In the genomic region with DNA sequence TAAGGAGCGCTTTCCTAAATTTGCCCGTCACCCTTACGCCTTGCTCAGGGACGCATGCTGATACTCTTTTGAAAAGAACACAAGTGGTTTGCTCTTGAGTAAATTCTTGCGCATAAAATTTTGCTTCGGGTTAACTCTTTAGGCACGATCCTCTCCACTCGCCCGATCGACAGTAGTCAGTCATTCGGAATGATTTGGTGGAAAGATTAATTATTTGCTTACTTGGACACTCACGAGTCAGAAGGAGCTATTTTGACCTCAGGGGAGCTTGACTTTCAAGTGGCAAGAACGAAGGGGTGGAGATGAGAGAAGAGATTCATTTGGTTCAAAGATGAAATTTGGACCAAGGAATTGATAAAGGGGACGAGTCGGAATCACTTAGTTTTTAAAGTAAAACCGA, we compare ENCODE assay signal across 9 mouse cellular contexts. TPM values are rescaled to one million over a fixed set of nuclear protein-coding genes. Genes with fewer than 3 reads are reported as not detected.
DNase-seq lines count a peak whose midpoint lies in the region; TF ChIP-seq lines count a peak whose summit lies in the region.
"Had no signal": no experiment of that assay in that cellular context is flagged by ENCODE, and none has a peak within 500 bp of the region (broad histone marks: within the 10 kb centered on the region; RNA-seq: fewer than 3 reads in every experiment).

No protein-coding gene starts in this region.

- TF ChIP-seq CTCF in embryonic fibroblast, embryonic 13.5 days (IDR thresholded peaks at IDR 0.05; ENCODE audit: borderline replicate concordance, insufficient read depth, low read length) = no peak
- TF ChIP-seq CTCF in olfactory bulb, adult 2 months (IDR thresholded peaks at IDR 0.05; ENCODE audit: insufficient read depth, low read depth, low read length) = no peak

- H3K4me3 ChIP-seq in embryonic fibroblast, embryonic 13.5 days (ENCODE audit: insufficient read depth, low read length) = peak overlapping the region; percentile 89
- H3K4me3 ChIP-seq in limb, embryonic 10.5 days = peak overlapping the region; percentile 86
- peak overlapping the region; percentile 37 for H3K4me3 ChIP-seq in olfactory bulb, adult 2 months (ENCODE audit: insufficient read depth, low read depth, low read length)

- DNase-seq in cerebellum, adult 9-11 months = peak; percentile 24
- no peak for DNase-seq in cerebellum, adult 11 months
- DNase-seq in 3T3-L1 (ENCODE audit: low read depth, low spot score) = peak; percentile 34
- DNase-seq in limb, embryonic 10.5 days (ENCODE audit: low spot score) = no peak
- DNase-seq in left cerebral cortex, adult 8-10 months (ENCODE audit: low spot score in 2 of 2) = no peak
- no peak for DNase-seq in gastrocnemius, postnatal 25 days

- no peak overlapping the region for H3K27ac ChIP-seq in embryonic fibroblast, embryonic 13.5 days (ENCODE audit: insufficient read depth, low read length)
- H3K27ac ChIP-seq in limb, embryonic 10.5 days = peak overlapping the region; percentile 96
- no peak overlapping the region for H3K27ac ChIP-seq in olfactory bulb, adult 2 months (ENCODE audit: insufficient read depth, low read depth, low read length)

- H3K4me1 ChIP-seq in embryonic fibroblast, embryonic 13.5 days (ENCODE audit: control insufficient read depth, insufficient read depth, low read length) = no peaks in the 10 kb centered on the region
- peaks cover 17% of the 10 kb centered on the region for H3K4me1 ChIP-seq in limb, embryonic 10.5 days
- H3K4me1 ChIP-seq in olfactory bulb, adult 2 months (ENCODE audit: control insufficient read depth, insufficient read depth, low read length) = peaks cover 3% of the 10 kb centered on the region; the same call in 1 of the 2 replicates

- peaks cover 62% of the 10 kb centered on the region for H3K36me3 ChIP-seq in limb, embryonic 10.5 days

- no peak for TF ChIP-seq POLR2A in embryonic fibroblast, embryonic 13.5 days (IDR thresholded peaks at IDR 0.05; ENCODE audit: low read depth, low read length)
- no peak for TF ChIP-seq POLR2A in olfactory bulb, adult 2 months (IDR thresholded peaks at IDR 0.05; ENCODE audit: insufficient read depth, low read depth, low read length)

- H3K9me3 ChIP-seq in limb, embryonic 10.5 days (replicated peaks) = no peaks in the 10 kb centered on the region

- 4% methylated on average over 16 of the region's 16 CpGs for WGBS in limb, embryonic 10.5 days
- WGBS in olfactory bulb, adult 2 months = 4% methylated on average over 16 of the region's 16 CpGs

- no peaks in the 10 kb centered on the region for H3K27me3 ChIP-seq in limb, embryonic 10.5 days (ENCODE audit: low read depth, poor library complexity, severe bottlenecking)

RNA-seq across cellular contexts. Expression of a gene that starts 0.4 kb away (rescaled TPM):
- 34.5 and 35.3 TPM in 2 replicates for polyA plus RNA-seq in embryonic fibroblast, embryonic 13.5 days (2011; ENCODE audit: insufficient read length, low read depth, missing spikeins)
- polyA plus RNA-seq in limb, embryonic 10.5 days (2016; fragmentation: Nextera tagmentation; extraction: Ambion mirVana) = 82.0 and 85.6 TPM in 2 replicates
- polyA plus RNA-seq in olfactory bulb, adult 2 months (2012; ENCODE audit: insufficient read depth, insufficient read length, low replicate concordance, missing spikeins) = not detected in 2 replicates
- total RNA-seq in left cerebral cortex, adult 8-10 months (2022) = 10 to 100 TPM; 18.8 to 22.9 (median 19.0) TPM
- total RNA-seq in gastrocnemius, postnatal 25 days (2021) = 1 to 10 TPM; 4.2 to 5.1 TPM

RNA-seq across cellular contexts. Expression of a gene that starts 0.5 kb away (rescaled TPM):
- polyA plus RNA-seq in embryonic fibroblast, embryonic 13.5 days (2011; ENCODE audit: insufficient read length, low read depth, missing spikeins) = 175 and 177 TPM in 2 replicates
- 329 and 335 TPM in 2 replicates for polyA plus RNA-seq in limb, embryonic 10.5 days (2016; fragmentation: Nextera tagmentation; extraction: Ambion mirVana)
- not detected in 2 replicates for polyA plus RNA-seq in olfactory bulb, adult 2 months (2012; ENCODE audit: insufficient read depth, insufficient read length, low replicate concordance, missing spikeins)
- 100 to 1,000 TPM; 101 to 134 (median 108) TPM for total RNA-seq in left cerebral cortex, adult 8-10 months (2022)
- total RNA-seq in gastrocnemius, postnatal 25 days (2021) = 100 to 1,000 TPM; 135 to 140 TPM

RNA-seq across cellular contexts. Expression of a gene that starts 27.9 kb away (rescaled TPM):
- polyA plus RNA-seq in embryonic fibroblast, embryonic 13.5 days (2011; ENCODE audit: insufficient read length, low read depth, missing spikeins) = 60.7 and 69.2 TPM in 2 replicates
- 147 and 153 TPM in 2 replicates for polyA plus RNA-seq in limb, embryonic 10.5 days (2016; fragmentation: Nextera tagmentation; extraction: Ambion mirVana)
- polyA plus RNA-seq in olfactory bulb, adult 2 months (2012; ENCODE audit: insufficient read depth, insufficient read length, low replicate concordance, missing spikeins) = 137 TPM in 1 of 2 replicates, not detected in the other
- 10 to 100 TPM; 65.5 to 74.1 (median 70.7) TPM for total RNA-seq in left cerebral cortex, adult 8-10 months (2022)
- total RNA-seq in gastrocnemius, postnatal 25 days (2021) = 10 to 100 TPM; 38.1 to 43.6 TPM

RNA-seq across cellular contexts. Expression of a gene that starts 50.3 kb away (rescaled TPM):
- polyA plus RNA-seq in embryonic fibroblast, embryonic 13.5 days (2011; ENCODE audit: insufficient read length, low read depth, missing spikeins) = not detected in 2 replicates
- polyA plus RNA-seq in limb, embryonic 10.5 days (2016; fragmentation: Nextera tagmentation; extraction: Ambion mirVana) = not detected in 2 replicates
- not detected in 2 replicates for polyA plus RNA-seq in olfactory bulb, adult 2 months (2012; ENCODE audit: insufficient read depth, insufficient read length, low replicate concordance, missing spikeins)
- not detected for total RNA-seq in left cerebral cortex, adult 8-10 months (2022)
- total RNA-seq in gastrocnemius, postnatal 25 days (2021) = not detected
- polyA plus RNA-seq: large intestine, adult 2 months had no signal

RNA-seq across cellular contexts. Expression of a gene that starts 56.1 kb away (rescaled TPM):
- 125 and 133 TPM in 2 replicates for polyA plus RNA-seq in embryonic fibroblast, embryonic 13.5 days (2011; ENCODE audit: insufficient read length, low read depth, missing spikeins)
- 48.2 and 57.4 TPM in 2 replicates for polyA plus RNA-seq in limb, embryonic 10.5 days (2016; fragmentation: Nextera tagmentation; extraction: Ambion mirVana)
- not detected in 2 replicates for polyA plus RNA-seq in olfactory bulb, adult 2 months (2012; ENCODE audit: insufficient read depth, insufficient read length, low replicate concordance, missing spikeins)
- 10 to 100 TPM; 27.6 to 37.0 (median 32.7) TPM for total RNA-seq in left cerebral cortex, adult 8-10 months (2022)
- 10 to 100 TPM; 10.3 to 11.4 TPM for total RNA-seq in gastrocnemius, postnatal 25 days (2021)

Comparison
In these comparisons a context has a peak if more than half of its experiments do, and no peak if none do; other contexts are left out.
1. DNase-seq: peak in cerebellum, adult 9-11 months (single experiment) and 3T3-L1 (single experiment); none in cerebellum, adult 11 months (single experiment), limb, embryonic 10.5 days (single experiment), left cerebral cortex, adult 8-10 months (0 of 2) and gastrocnemius, postnatal 25 days (single experiment).
2. H3K4me3 ChIP-seq: peak in every context shown above with its lines; median percentile 89 in embryonic fibroblast, embryonic 13.5 days; 86 in limb, embryonic 10.5 days; 37 in olfactory bulb, adult 2 months.
3. RNA of a gene that starts 0.5 kb away (polyA plus RNA-seq): 329 to 335 TPM in limb, embryonic 10.5 days and 175 to 177 TPM in embryonic fibroblast, embryonic 13.5 days; not detected in olfactory bulb, adult 2 months; every median in the first group is over 100 times any median in the second.